Mouse (Mus musculus) MEL (cell line): ENCODE results near the gene RPS10-NUDT3.

Experiments used
- MAZ ChIP-seq: IDR thresholded peaks from 2 replicates; pipeline ENCODE4 v1.6.1; 2012; ENCODE audit warnings: low read depth, mild to moderate bottlenecking, inconsistent platforms, low read length, improper control_type of control experiment
- POLR2A ChIP-seq, 2 experiments: IDR thresholded peaks; 2 replicates each; pipeline ENCODE4 v1.6.1; 2011 to 2012; ENCODE audit warnings: low read length in 2 of 2, mild to moderate bottlenecking in 2 of 2, control low read depth in 1 of 2, improper control_type of control experiment in 1 of 2, low read depth in 1 of 2, moderate library complexity in 1 of 2; ENCODE audit not compliant: control insufficient read depth in 1 of 2, insufficient read depth in 1 of 2, poor library complexity in 1 of 2
- ZC3H11A ChIP-seq: IDR thresholded peaks from 2 replicates; pipeline ENCODE4 v1.6.1; 2012; ENCODE audit warnings: low read depth, mild to moderate bottlenecking, inconsistent platforms, low read length, improper control_type of control experiment

DNA sequence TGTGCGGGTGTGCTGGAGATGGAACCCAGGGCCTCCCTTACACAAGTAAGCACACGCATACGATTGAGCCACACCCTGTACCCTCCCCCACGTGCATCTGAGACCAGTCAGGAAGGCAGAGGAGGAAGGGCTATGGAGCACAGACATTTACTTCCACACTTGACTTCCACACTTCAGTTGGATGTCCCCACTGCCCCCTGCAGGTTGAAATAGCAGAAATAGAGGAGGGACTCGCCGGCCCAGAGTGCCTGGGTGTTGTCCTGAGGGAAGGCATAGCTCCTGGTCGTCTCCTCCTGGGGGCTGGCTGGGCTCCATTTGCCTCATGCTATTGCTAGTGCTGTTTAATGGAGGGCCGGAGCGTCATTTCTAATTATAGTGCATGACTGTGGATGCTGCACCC is 40.4 kb upstream of the RPS10-NUDT3 start:
- TF ChIP-seq POLR2A (IDR thresholded peaks at IDR 0.05; ENCODE audit: control insufficient read depth in 1 of 2, insufficient read depth in 1 of 2, low read depth in 1 of 2, low read length in 2 of 2, poor library complexity in 1 of 2) = no peak
- TF ChIP-seq MAZ = no peak
- no peak for TF ChIP-seq ZC3H11A
